Mouse (Mus musculus) MEL (cell line): ENCODE measurements around the gene Tnni2. TPM values are rescaled to one million over a fixed set of nuclear protein-coding genes. Genes with fewer than 3 reads are reported as not detected.

Source experiments
- DNase-seq: peaks from one replicate; pipeline ENCODE4 v3.0.0; 2011; ENCODE audit warnings: low read depth, low spot score
- H3K27ac ChIP-seq: 2 replicates; pipeline ENCODE4 v1.5.1; 2012; ENCODE audit warnings: low read depth, mild to moderate bottlenecking, control low read depth, low read length, moderate library complexity; ENCODE audit not compliant: control insufficient read depth
- H3K27me3 ChIP-seq, 2 experiments: fragments of 150-350 bp in 1 of 2; sonication (generic) in 1 of 2; 2 replicates each; pipeline ENCODE4 v1.6.1; 2012; ENCODE audit warnings: low read length in 2 of 2, mild to moderate bottlenecking in 2 of 2, improper control_type of control experiment in 1 of 2, moderate library complexity in 1 of 2; ENCODE audit not compliant: insufficient read depth in 2 of 2, control insufficient read depth in 1 of 2
- H3K36me3 ChIP-seq, 2 experiments: 2 replicates each; pipeline ENCODE4 v1.6.1; 2012 to 2014; ENCODE audit warnings: low read length in 2 of 2, improper control_type of control experiment in 1 of 2, inconsistent platforms in 1 of 2, mild to moderate bottlenecking in 1 of 2; ENCODE audit not compliant: insufficient read depth in 2 of 2, control insufficient read depth in 1 of 2
- H3K4me1 ChIP-seq, 2 experiments: fragments of 150-350 bp in 1 of 2; sonication (generic) in 1 of 2; 2 replicates each; pipeline ENCODE4 v1.6.1; 2012; ENCODE audit warnings: low read length in 2 of 2, improper control_type of control experiment in 1 of 2, mild to moderate bottlenecking in 1 of 2; ENCODE audit not compliant: insufficient read depth in 2 of 2, control insufficient read depth in 1 of 2
- H3K4me3 ChIP-seq, 2 experiments: fragments of 150-350 bp in 1 of 2; sonication (generic) in 1 of 2; 2 replicates each; pipeline ENCODE4 v1.5.1; 2012; ENCODE audit warnings: low read depth in 2 of 2, low read length in 2 of 2, mild to moderate bottlenecking in 2 of 2, moderate library complexity in 2 of 2, control low read depth in 1 of 2, improper control_type of control experiment in 1 of 2; ENCODE audit not compliant: control insufficient read depth in 1 of 2, insufficient read depth in 1 of 2
- H3K79me2 ChIP-seq: 2 replicates; pipeline ENCODE4 v1.6.1; 2012; ENCODE audit warnings: mild to moderate bottlenecking, low read length, moderate library complexity; ENCODE audit not compliant: control insufficient read depth, poor library complexity, insufficient read depth
- H3K9ac ChIP-seq: 2 replicates; pipeline ENCODE4 v1.6.1; 2012; ENCODE audit warnings: low read depth, mild to moderate bottlenecking, control low read depth, low read length, moderate library complexity; ENCODE audit not compliant: control insufficient read depth, poor library complexity, severe bottlenecking
- H3K9me3 ChIP-seq: fragments of 150-350 bp; sonication (generic); replicated peaks from 2 replicates; pipeline ENCODE4 v1.6.1; 2012; ENCODE audit warnings: mild to moderate bottlenecking, low read length, improper control_type of control experiment, moderate library complexity; ENCODE audit not compliant: insufficient read depth
- BHLHE40 ChIP-seq: IDR thresholded peaks from 2 replicates; pipeline ENCODE4 v1.6.1; 2012; ENCODE audit warnings: low read depth, mild to moderate bottlenecking, inconsistent platforms, low read length, improper control_type of control experiment, borderline replicate concordance
- CHD1 ChIP-seq: IDR thresholded peaks from 2 replicates; pipeline ENCODE4 v1.6.1; 2012; ENCODE audit warnings: low read depth, mild to moderate bottlenecking, inconsistent platforms, low read length, improper control_type of control experiment
- CHD2 ChIP-seq: IDR thresholded peaks from 2 replicates; pipeline ENCODE4 v1.6.1; 2011; ENCODE audit warnings: low read length, improper control_type of control experiment
- E2F4 ChIP-seq: IDR thresholded peaks from 2 replicates; pipeline ENCODE4 v1.6.1; 2011; ENCODE audit warnings: low read depth, low read length, improper control_type of control experiment, borderline replicate concordance
- ELF1 ChIP-seq: IDR thresholded peaks from 2 replicates; pipeline ENCODE4 v1.6.1; 2014; ENCODE audit warnings: low read depth, mild to moderate bottlenecking, inconsistent platforms, low read length, improper control_type of control experiment, moderate library complexity
- EP300 ChIP-seq, 2 experiments: IDR thresholded peaks; 2 replicates each; pipeline ENCODE4 v1.6.1; 2011; ENCODE audit warnings: improper control_type of control experiment in 2 of 2, low read length in 2 of 2, low read depth in 1 of 2, mild to moderate bottlenecking in 1 of 2
- HCFC1 ChIP-seq: IDR thresholded peaks from 2 replicates; pipeline ENCODE4 v1.6.1; 2012; ENCODE audit warnings: low read depth, mild to moderate bottlenecking, inconsistent platforms, low read length, improper control_type of control experiment, moderate library complexity
- JUND ChIP-seq: IDR thresholded peaks from 2 replicates; pipeline ENCODE4 v1.6.1; 2011; ENCODE audit warnings: low read depth, mild to moderate bottlenecking, improper control_type of control experiment, low read length
- MEF2A ChIP-seq: IDR thresholded peaks from 2 replicates; pipeline ENCODE4 v1.6.1; 2014; ENCODE audit warnings: low read depth, mild to moderate bottlenecking, inconsistent platforms, low read length, improper control_type of control experiment; ENCODE audit not compliant: poor library complexity, insufficient replicate concordance, severe bottlenecking; ENCODE audit errors: extremely low read depth
- MYB ChIP-seq: IDR thresholded peaks from 2 replicates; pipeline ENCODE4 v1.6.1; 2011; ENCODE audit warnings: mild to moderate bottlenecking, low read depth, low read length, improper control_type of control experiment
- NELFE ChIP-seq: IDR thresholded peaks from 2 replicates; pipeline ENCODE4 v1.6.1; 2011; ENCODE audit warnings: low read depth, low read length, improper control_type of control experiment
- POLR2AphosphoS5 ChIP-seq: IDR thresholded peaks from 2 replicates; pipeline ENCODE4 v1.6.1; 2012; ENCODE audit warnings: low read depth, borderline replicate concordance, mild to moderate bottlenecking, inconsistent platforms, low read length, moderate library complexity, mixed read lengths
- RCOR1 ChIP-seq: IDR thresholded peaks from 2 replicates; pipeline ENCODE4 v1.6.1; 2012; ENCODE audit warnings: low read depth, mild to moderate bottlenecking, inconsistent platforms, low read length, improper control_type of control experiment
- TAL1 ChIP-seq: IDR thresholded peaks from 2 replicates; pipeline ENCODE4 v1.6.1; 2012; ENCODE audit warnings: mild to moderate bottlenecking, inconsistent platforms, low read length, moderate library complexity, mixed read lengths
- TBP ChIP-seq: IDR thresholded peaks from 2 replicates; pipeline ENCODE4 v1.8.0; 2011; ENCODE audit warnings: low read depth, low read length, improper control_type of control experiment
- USF2 ChIP-seq, 2 experiments: IDR thresholded peaks; 2 replicates each; pipeline ENCODE4 v1.6.1; 2011 to 2012; ENCODE audit warnings: improper control_type of control experiment in 2 of 2, low read length in 2 of 2, borderline replicate concordance in 1 of 2, inconsistent platforms in 1 of 2, low read depth in 1 of 2, mild to moderate bottlenecking in 1 of 2; ENCODE audit not compliant: insufficient read depth in 1 of 2
- ZMIZ1 ChIP-seq: IDR thresholded peaks from 2 replicates; pipeline ENCODE4 v1.6.1; 2012; ENCODE audit warnings: low read depth, mild to moderate bottlenecking, inconsistent platforms, low read length, improper control_type of control experiment, moderate library complexity
- ZNF384 ChIP-seq: IDR thresholded peaks from 2 replicates; pipeline ENCODE4 v1.6.1; 2012; ENCODE audit warnings: low read depth, mild to moderate bottlenecking, inconsistent platforms, low read length, improper control_type of control experiment
- polyA plus RNA-seq, 2 experiments: library from polyadenylated mRNA; stranded (reverse) in 1 of 2; unstranded in 1 of 2; fragments of >175 nt in 1 of 2; fragments of >200 nt in 1 of 2; gene quantifications; 2 replicates each; pipeline versions ENCODE4 v1.2.1 to v1.2.4; 2012; ENCODE audit warnings: low replicate concordance in 2 of 2, low read depth in 1 of 2; ENCODE audit not compliant: insufficient read length in 2 of 2, insufficient read depth in 1 of 2, missing spikeins in 1 of 2
- total RNA-seq: library from RNA; depleted of rRNA; stranded (reverse); fragments of 300-350 nt; gene quantifications from 2 replicates; pipeline ENCODE4 v1.2.3, GENCODE M21; 2012

Tnni2 gene
- total and polyA plus RNA-seq, 3 experiments: 0.84 TPM; not detected in 2

GRCm38 (mm10) chr7:142431106-142431505, 10.5 kb upstream of the Tnni2 start:
- H3K36me3 ChIP-seq: no peaks in the 10 kb centered on the region
- no peak overlapping the region for H3K4me3 ChIP-seq
- no peaks in the 10 kb centered on the region for H3K4me1 ChIP-seq
- no peak overlapping the region for H3K27ac ChIP-seq
- TF ChIP-seq MYB: no peak
- no peak for TF ChIP-seq NELFE
- peaks cover 5 to 9% of the 10 kb centered on the region in 2 experiments; a peak in 3 of 4 replicates for H3K27me3 ChIP-seq
- DNase-seq: no peak
- no peak overlapping the region for H3K9ac ChIP-seq
- H3K79me2 ChIP-seq: no peaks in the 10 kb centered on the region
- no peaks in the 10 kb centered on the region for H3K9me3 ChIP-seq

GRCm38 (mm10) chr7:142433623-142434022, 8.0 kb upstream of the Tnni2 start:
- no peak overlapping the region for H3K4me3 ChIP-seq
- H3K9me3 ChIP-seq: no peaks in the 10 kb centered on the region
- no peaks in the 10 kb centered on the region for H3K36me3 ChIP-seq
- peaks cover 5 to 9% of the 10 kb centered on the region in 2 experiments; a peak in 3 of 4 replicates for H3K27me3 ChIP-seq
- TF ChIP-seq ZNF384 (no peak), POLR2AphosphoS5 (no peak), ELF1 (no peak), MEF2A (no peak), EP300 (IDR thresholded peaks at IDR 0.05; ENCODE audit: low read depth in 1 of 2, low read length in 2 of 2) (no peak), HCFC1 (no peak), JUND (no peak), RCOR1 (no peak), BHLHE40 (no peak), CHD1 (no peak), ZMIZ1 (no peak), MYB (no peak), USF2 (IDR thresholded peaks at IDR 0.05; ENCODE audit: borderline replicate concordance in 1 of 2, insufficient read depth in 1 of 2, low read depth in 1 of 2, low read length in 2 of 2) (no peak), TAL1 (no peak), TBP (no peak), CHD2 (no peak), E2F4 (no peak)
- no peaks in the 10 kb centered on the region for H3K4me1 ChIP-seq
- no peaks in the 10 kb centered on the region for H3K79me2 ChIP-seq
- H3K9ac ChIP-seq: no peak overlapping the region
- H3K27ac ChIP-seq: no peak overlapping the region
- no peak for DNase-seq
